Mouse (Mus musculus): ENCODE measurements around the gene 6330409D20Rik. TPM values are rescaled to one million over a fixed set of nuclear protein-coding genes. Genes with fewer than 3 reads are reported as not detected.

6330409D20Rik gene
- total RNA-seq, 2 experiments from 2014 or later: not detected

DNA sequence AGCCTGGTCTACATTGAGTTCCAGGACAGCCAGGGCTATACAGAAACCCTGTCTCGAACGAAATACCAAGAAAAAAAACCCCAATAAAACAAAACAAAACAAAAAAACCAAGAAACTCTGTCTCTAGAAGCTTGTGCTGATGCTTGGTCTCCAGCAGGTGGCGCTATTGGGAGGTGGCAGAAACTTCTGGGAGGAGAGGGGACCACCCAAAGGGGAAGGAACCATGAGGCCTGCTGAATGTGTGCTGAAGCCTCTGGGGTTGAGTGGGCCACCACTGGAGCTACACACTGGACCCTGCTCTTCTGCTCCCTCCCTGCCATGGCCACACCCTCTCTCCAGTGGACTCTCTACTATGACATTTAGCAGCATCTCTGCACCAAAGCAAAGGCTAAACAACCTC lies 32.2 kb downstream of the 6330409D20Rik start:
- no peak for ATAC-seq (replicated peaks; ENCODE audit: low FRiP score, poor library complexity, severe bottlenecking)

DNA sequence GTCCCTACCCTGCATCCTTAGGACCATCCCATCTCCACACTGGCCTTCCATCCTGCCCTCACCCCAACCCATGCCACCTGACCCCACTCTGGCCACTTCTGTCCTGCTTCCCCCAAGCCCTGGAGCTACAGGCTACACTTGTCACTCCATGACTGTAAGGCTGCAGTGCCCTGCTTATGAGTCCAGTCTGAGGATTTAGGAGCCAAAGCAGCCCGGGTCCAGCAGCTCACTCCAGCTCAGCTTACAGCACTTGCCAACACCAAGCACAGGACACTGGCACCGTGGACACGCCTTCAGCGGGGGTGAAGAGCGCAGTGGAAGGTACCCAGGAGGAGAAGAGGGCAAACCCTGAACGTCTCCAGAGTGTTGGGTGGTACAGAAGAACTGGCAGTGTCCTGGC lies 33.8 kb downstream of the 6330409D20Rik start:
- ATAC-seq (replicated peaks; ENCODE audit: low FRiP score, poor library complexity, severe bottlenecking): no peak

DNA sequence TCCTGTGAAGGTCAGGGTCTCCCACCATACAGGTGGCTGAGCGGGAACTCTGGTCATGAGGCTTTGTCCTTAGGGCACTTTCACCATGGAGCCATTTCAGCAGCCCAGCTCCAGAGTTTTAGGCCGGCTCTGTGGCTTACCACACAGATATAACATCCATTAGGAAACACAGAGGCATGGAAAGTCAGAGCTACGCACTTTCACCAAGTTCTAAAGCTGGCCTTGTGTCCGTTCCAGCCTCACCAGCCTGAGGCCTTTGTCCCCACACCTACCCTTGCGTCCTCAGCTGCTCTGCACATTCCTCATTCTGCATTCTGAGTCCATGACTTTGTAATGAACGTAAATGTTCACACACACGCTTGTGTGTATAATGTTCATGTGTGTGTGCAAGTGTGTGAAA lies 35.8 kb downstream of the 6330409D20Rik start:
- ATAC-seq (replicated peaks; ENCODE audit: low FRiP score, poor library complexity, severe bottlenecking): no peak

DNA sequence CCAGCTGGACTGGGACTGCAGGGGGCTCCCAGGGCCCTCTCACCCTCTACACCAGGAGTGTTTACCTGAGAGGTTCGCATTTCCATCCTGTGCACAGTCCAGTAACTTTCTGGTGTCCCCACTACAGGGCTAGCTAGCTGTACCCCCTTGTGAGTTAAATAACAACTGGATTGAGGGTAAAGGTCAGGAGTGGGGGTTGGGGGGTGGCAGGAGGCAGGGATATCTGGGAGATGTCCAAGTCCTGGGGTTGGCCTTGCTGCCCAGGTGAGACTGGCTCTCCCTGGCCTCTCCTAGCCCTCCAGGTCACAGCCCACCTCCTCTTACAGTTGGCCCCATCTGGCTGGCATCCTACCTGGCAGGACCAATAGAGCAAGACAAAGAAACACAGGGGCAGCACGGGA lies 36.8 kb downstream of the 6330409D20Rik start, which contains the start of gene Fpgs:
Gene Fpgs (minus strand): TSS at position 125 of the 401 bp plus-strand sequence.
- ATAC-seq (replicated peaks; ENCODE audit: low FRiP score, poor library complexity, severe bottlenecking): no peak

DNA sequence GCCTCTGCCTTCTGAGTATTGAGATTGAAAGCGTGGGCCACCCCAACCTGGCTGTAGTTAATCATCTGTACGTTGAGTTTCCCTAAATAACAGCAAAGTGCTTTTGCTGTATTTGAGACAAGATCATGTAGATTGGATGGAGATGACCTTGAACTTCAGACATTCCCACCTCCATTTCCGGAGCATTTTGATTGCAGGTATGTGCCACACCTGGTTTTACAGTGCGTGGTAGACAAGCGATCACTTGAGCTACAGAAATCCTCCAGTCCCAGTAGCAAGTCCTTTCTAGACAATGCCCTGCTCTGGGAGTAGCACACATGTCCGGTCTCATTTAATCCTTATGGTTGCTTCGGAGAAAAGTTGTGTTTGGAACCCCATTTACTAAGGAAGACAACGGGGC lies 37.8 kb downstream of the 6330409D20Rik start:
- no peak for ATAC-seq (replicated peaks; ENCODE audit: low FRiP score, poor library complexity, severe bottlenecking)

DNA sequence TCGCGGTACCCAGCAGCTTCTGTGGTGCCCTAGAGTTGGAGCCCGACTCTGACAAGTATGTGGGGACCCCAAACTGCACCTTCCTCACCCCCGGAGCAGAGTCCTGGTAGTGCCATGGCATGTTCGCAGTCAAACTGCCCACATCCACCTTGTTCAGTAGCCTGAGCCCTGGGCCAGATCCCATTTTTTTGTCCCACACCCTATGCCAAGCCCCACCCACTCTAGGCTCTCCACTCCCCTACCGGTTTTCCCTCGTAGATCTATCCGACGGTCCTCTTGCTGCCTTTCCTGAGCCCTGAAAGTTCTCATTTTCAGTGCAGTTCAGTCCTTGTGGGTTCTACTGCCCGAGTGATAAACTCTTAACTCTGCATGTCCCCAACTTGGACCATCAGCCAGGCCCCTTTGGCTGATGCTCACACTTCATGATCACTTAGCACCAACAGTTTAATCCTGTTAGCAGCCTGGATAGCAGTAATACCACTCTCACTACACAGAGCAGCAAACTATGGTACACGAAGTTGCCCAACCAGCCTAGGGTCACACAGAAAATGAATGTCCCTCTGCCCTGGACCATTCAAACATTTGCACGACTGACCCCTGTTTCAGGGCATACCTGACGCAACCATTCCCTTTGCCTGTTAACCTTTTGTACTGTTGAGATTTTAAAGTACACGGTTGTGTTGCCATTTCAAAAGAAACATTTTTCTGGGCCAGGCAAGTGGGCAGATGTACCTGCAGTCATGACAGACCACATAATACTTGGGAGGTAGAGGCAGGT lies 39.7 kb downstream of the 6330409D20Rik start:
- ATAC-seq (replicated peaks; ENCODE audit: low FRiP score, poor library complexity, severe bottlenecking): no peak

DNA sequence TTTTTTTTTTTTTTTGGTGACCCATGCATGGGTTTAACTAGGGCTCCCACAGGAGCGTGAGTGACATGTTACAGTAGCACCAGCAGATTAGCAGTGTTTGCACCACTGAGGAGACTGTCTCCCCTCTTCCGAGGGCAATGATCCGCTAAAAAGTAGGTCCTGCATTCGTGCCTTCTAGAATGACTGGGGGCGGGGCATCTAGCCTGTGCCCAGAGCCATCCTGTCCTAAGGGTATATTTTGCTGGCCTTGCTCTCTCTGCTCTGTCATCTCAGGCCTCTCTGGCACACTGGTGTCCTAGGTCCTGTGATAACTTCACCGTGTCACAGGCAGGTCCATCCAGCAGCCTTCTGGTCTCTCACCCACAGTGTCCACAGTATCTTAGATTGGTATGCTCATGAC lies 41.1 kb downstream of the 6330409D20Rik start:
- ATAC-seq (replicated peaks; ENCODE audit: low FRiP score, poor library complexity, severe bottlenecking): no peak

DNA sequence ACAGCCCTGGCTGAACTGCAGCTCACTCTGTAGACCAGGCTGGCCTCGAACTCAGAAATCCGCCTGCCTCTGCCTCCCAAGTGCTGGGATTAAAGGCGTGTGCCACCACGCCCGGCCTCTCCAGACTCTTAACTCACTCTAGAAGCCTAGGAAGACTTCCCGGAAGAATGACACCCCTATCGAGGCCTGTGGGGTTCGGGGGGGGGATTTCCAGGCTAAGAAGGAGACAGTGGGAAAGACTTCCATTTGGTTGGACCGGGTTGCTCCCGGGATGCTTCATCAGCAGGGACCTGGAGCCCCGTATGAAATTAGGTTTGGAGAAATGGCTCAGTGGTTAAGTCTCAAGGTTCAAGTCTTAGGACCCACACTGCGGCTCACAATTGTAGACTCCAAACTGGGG lies 46.1 kb downstream of the 6330409D20Rik start:
- ATAC-seq (replicated peaks; ENCODE audit: low FRiP score, poor library complexity, severe bottlenecking): no peak

DNA sequence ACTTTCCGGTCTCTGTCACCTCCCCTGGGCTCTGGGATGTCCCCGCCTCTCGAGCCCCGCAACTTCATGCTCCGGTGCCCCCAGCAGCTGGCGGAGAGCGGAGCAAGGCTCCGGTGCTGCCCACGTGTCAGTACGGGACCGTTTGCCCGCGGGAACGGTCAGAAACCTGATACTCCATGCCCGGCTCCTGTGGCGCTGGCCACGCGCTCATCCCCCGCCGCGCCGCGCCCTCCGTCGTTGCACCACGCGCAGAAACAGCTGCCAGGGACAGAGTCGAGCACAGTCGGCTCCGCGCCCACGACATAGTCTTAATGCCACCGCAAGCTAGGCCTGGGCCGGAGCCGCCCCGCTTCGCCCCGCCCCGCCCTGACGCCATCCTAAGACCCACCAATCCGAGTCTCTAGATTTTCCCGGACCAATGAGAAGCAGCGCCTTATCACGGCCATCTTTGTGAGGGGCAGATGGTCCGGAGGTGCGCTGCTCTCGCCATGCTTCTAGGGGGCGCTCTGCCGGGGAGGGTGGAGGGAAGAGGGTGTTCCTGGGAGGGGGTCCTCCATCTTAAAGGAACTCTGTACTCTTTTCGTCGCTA lies 46.9 kb downstream of the 6330409D20Rik start:
- ATAC-seq (replicated peaks; ENCODE audit: low FRiP score, poor library complexity, severe bottlenecking): peak; percentile 88

DNA sequence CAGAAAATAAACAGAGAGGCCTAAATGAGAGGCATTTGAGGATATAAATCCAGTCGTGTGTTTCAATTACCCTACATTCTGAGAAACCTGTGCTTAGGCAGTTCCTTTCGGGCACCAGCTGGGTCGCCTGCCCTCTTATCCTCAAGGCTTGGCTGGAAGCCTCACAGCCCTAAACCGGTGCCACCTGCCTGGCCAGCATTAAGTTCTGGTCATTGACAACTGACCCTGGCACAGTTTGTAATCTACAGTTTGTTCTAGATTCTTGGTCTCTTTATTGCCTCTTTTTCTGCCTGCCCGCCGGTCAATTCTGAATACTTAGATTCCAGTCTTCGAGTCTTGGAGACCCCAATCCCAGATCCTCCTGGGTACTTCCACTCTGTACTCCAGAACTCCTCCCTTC lies 47.5 kb downstream of the 6330409D20Rik start:
- ATAC-seq (replicated peaks; ENCODE audit: low FRiP score, poor library complexity, severe bottlenecking): no peak

DNA sequence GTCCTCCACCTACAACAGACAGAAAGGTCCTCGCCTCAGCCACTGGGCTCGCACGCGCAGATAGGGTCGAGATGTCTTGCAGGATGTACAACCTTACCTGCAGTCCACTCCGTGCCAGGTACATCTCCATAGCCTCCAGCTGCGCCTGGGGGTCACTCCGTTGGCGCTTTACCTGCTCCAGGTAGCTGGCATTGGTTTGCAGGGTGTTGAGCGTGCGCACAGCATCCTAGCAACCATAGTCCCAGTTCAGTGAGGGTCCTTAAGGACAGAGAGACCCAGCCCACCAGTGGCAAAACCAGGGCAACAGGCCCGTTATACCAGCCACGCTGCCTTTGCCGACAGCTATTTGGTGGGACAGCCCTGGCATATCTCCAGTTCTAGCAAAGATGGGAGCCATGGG lies 48.3 kb downstream of the 6330409D20Rik start:
- ATAC-seq (replicated peaks; ENCODE audit: low FRiP score, poor library complexity, severe bottlenecking): no peak

DNA sequence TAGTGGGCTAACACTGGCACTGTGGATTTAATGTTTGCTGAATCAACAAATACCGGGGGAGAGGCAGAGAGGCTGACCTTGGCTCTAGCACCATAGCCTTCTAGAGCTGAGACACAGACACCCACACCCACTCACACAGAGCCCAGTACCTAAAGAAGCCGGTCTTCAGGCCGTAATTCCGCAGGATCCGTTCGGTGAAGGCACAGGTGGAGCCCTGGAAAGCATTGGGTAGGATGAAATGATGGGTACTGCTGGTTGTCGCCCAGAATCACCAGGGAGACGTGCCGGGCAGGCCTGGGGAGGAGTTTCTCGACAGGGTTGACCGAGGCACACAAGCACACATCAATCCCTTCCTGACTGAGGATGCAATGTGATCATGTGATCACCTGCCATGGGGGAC lies 49.8 kb downstream of the 6330409D20Rik start:
- no peak for ATAC-seq (replicated peaks; ENCODE audit: low FRiP score, poor library complexity, severe bottlenecking)

DNA sequence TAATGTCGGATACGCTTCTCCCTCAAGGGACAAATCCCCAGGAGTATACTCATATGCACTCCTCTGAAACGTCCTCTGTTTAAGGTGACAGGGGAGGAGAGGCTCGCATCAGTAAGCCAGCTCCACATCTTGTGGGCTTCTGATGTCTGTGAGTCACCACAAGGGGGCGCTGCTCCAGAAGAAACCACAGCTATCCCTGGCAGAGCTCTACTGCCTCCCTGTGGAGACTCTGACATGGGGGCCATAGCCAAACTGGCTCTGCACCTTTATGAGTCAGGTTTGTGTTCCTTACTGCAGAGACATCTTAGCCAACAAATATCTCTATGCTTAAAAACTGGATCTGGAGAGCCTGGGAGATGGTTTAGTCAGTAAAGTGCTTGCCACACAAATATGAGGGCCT lies 51.4 kb downstream of the 6330409D20Rik start:
- peak; percentile 71 for ATAC-seq (replicated peaks; ENCODE audit: low FRiP score, poor library complexity, severe bottlenecking)

DNA sequence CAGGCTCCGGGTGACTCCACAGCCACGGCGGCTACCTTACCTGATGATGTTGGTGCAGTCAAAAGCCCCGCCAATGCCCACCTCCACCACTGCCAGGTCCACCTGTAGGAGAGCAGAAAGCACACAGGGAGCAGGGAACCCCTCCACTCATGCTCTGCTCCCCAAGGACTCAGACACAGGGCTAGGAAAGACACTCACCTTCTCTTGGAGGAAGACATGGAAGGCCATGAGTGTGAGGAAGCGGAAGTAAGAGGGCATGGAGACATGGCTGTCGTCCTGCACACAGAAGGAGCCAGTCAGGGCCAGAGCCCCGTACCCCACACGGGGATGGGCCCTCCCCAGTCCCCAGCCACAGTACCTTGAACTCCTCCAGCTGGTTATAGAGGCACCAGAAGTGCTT lies 53.3 kb downstream of the 6330409D20Rik start:
- no peak for ATAC-seq (replicated peaks; ENCODE audit: low FRiP score, poor library complexity, severe bottlenecking)

DNA sequence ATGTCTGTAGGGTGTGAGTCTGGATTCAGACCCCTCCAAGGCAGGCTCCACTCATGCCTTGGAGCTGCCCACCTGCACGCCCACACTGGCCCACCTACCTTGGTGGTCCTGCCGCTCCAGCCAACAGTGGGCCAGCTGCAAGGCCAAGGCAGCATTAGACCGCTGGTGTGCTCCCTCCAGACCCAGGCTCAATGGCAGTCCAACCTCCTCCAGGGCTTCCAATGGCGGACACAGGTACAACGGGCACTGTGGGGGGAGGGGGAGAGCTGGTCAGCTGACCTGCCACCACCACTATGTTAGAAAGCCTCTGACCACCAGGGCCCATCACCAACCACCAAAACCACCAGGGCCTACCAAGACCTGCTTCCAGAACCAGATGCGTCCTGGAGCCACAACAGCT lies 54.2 kb downstream of the 6330409D20Rik start:
- ATAC-seq (replicated peaks; ENCODE audit: low FRiP score, poor library complexity, severe bottlenecking): no peak

DNA sequence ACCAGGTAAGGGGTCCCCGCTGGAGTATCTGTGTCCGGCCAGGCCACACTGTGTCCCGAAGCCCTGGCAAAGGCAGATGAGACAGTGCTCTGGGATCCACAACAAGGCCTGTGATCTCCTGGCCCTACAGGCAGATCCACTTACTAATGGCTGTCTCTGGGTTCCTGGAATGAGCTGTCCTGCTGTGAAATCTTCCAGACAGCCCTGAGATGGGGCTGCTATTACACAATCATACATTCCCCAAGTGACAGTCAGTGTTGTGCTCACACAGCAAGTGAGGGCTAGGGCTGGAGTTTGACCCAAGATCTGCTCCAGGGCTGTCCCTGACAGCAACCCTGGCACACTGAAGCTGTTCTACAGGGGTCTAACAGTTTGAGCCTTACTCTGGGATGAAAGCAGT lies 55.0 kb downstream of the 6330409D20Rik start:
- ATAC-seq (replicated peaks; ENCODE audit: low FRiP score, poor library complexity, severe bottlenecking): no peak

DNA sequence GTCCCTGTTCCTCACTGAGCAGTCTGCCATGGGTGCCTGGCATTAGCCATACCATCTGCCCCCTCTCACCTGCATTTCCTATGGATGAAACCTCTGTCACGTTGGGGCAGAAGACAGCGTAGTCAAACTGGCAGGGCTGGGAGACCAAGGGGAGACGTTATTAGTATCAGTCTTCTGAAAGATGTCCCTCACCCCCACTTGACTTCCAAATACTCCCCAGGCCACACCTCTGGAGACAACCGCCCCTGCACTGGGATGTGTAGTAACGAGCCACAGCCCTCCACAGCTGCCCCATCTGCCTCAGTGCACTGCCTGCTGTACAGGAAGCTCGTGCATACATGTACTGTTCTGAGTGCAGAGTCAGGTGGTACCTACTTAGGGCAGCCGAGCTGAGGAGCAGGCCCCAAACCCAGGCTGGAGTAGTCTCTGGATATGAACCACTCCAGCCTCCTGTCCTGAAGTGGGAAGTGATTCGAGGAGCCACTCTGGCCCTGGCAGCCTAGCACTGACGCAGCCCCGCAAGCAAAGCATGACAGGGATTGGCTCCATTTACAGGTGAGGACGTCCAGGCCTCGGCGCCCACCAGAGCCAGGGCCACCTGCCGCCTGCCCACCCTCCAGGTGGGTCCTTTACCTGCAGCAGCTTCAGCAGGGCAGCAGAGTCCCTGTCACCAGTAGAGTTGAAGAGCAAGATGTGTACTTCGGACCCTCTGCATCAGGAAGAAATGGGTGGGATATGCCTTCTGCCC lies 56.0 kb downstream of the 6330409D20Rik start:
- no peak for ATAC-seq (replicated peaks; ENCODE audit: low FRiP score, poor library complexity, severe bottlenecking)

DNA sequence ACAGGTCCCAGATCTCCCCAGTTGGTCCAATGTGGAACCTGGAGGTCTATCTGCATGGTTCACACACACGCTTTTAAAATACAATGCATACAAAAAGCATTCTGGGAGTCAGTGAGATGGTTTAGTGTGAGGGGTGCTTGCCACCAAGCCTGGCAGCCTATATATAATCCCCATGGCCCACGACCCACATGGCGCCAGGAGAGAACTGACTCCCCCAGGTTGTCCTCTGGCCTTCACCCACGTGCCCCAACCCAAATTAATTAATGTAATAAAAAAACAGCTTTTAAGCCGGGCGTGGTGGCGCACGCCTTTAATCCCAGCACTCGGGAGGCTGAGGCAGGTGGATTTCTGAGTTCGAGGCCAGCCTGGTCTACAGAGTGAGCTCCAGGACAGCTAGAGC lies 57.1 kb downstream of the 6330409D20Rik start:
- no peak for ATAC-seq (replicated peaks; ENCODE audit: low FRiP score, poor library complexity, severe bottlenecking)

DNA sequence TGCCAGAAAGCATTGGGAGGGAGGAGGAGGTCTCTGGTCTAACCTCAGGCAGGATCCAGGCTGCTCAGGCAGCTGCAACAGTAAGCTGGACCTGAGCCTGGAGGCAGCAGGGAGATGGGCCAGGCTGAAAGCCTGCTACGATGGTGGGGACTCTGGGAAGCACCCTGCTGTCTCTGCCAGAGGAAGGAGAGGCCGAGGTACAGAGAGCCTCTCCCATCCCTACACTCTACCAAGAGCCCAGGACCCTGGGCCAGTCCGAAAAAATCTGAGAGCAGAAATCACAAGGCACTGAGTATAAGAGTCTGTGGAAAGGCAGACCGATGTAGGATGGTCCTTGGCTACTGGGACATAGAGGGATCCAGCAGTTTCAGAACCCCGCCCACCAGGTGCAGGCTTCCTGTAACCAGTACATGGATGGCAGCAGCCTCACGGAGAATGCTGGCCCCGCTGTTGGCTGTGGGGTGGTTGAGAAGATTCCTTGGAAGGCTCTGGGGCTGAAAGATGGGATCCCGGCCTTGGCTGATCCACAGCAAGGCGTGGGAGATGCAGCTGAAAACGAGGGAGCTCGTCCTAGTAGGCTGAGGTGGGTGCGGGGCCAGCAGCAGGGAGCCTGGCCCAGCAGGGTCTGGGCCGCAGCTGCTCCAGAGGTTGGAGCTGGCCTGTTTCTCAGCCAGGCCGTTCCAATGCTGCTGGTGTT lies 57.9 kb downstream of the 6330409D20Rik start:
- ATAC-seq (replicated peaks; ENCODE audit: low FRiP score, poor library complexity, severe bottlenecking): no peak

Data from erythroid progenitor cell, adult 5-6 weeks (primary cell).